Mouse (Mus musculus) limb, embryonic 13.5 days (tissue): ENCODE data around the gene Ech1. TPM values are rescaled to one million over a fixed set of nuclear protein-coding genes. Genes with fewer than 3 reads are reported as not detected.

Experiments used
- ATAC-seq: fragments of 200-750 bp; cut with Nextera tagmentation; 2 replicates; pipeline ENCODE4 v1.8.0; 2017; ENCODE audit warnings: low read depth, moderate number of reproducible peaks, moderate TSS enrichment; ENCODE audit not compliant: low FRiP score
- H3K27ac ChIP-seq: fragments of 300-500 bp; sonication (generic); 2 replicates; pipeline ENCODE4 v1.5.1; 2015; ENCODE audit warnings: inconsistent platforms, mild to moderate bottlenecking, moderate library complexity
- H3K27me3 ChIP-seq: fragments of 300-500 bp; sonication (generic); 2 replicates; pipeline ENCODE4 v1.6.1; 2015; ENCODE audit warnings: mild to moderate bottlenecking, inconsistent platforms
- H3K36me3 ChIP-seq: fragments of 300-500 bp; sonication (generic); 2 replicates; pipeline ENCODE4 v1.6.1; 2015; ENCODE audit warnings: inconsistent platforms, mild to moderate bottlenecking, moderate library complexity
- H3K4me1 ChIP-seq: fragments of 300-500 bp; sonication (generic); 2 replicates; pipeline ENCODE4 v1.6.1; 2015; ENCODE audit warnings: inconsistent platforms
- H3K4me2 ChIP-seq: fragments of 300-500 bp; sonication (generic); replicated peaks from 2 replicates; pipeline ENCODE4 v1.6.1; 2015; ENCODE audit warnings: inconsistent platforms, mild to moderate bottlenecking, moderate library complexity
- H3K4me3 ChIP-seq: fragments of 300-500 bp; sonication (generic); 2 replicates; pipeline ENCODE4 v1.5.1; 2015; ENCODE audit warnings: moderate library complexity, mild to moderate bottlenecking, inconsistent platforms
- H3K9ac ChIP-seq: fragments of 300-500 bp; sonication (generic); 2 replicates; pipeline ENCODE4 v1.6.1; 2015; ENCODE audit warnings: mild to moderate bottlenecking, inconsistent platforms
- H3K9me3 ChIP-seq: fragments of 300-500 bp; sonication (generic); 2 replicates; pipeline ENCODE4 v1.6.1; 2016; ENCODE audit warnings: inconsistent platforms
- WGBS: fragments of 180-500 bp; shearing (Covaris S2); methylation state at CpG from one replicate; pipeline ENCODE4 v1.1.7; 2015; 5-methylcytosine and 5-hydroxymethylcytosine counted together
- polyA plus RNA-seq: library from polyadenylated mRNA; unstranded; fragments of >200 nt; fragmentation: Nextera tagmentation; extraction: Ambion mirVana; gene quantifications from 2 replicates; pipeline ENCODE4 v1.2.1, GENCODE M21; 2015

The Ech1 gene
- polyA plus RNA-seq, 1 experiment from 2014 or later: 155 TPM

GRCm38 (mm10) chr7:28815230-28815629, 9.8 kb upstream of the Ech1 start:
- Histone ChIP-seq H3K4me2 (no peak overlapping the region), H3K27me3 (no peaks in the 10 kb centered on the region), H3K4me3 (no peak overlapping the region), H3K36me3 (peaks cover 83% of the 10 kb centered on the region), H3K9ac (0 out of 2 replicates have a peak overlapping the region, but pooled peaks have one; percentile 25), H3K9me3 (no peaks in the 10 kb centered on the region), H3K4me1 (peaks cover 63% of the 10 kb centered on the region), H3K27ac (no peak overlapping the region)
- WGBS: 94% methylated on average over 9 of the region's 9 CpGs
- ATAC-seq: no peak

- Histone ChIP-seq H3K4me1 (peaks cover 64% of the 10 kb centered on the region), H3K4me3 (no peak overlapping the region), H3K27me3 (no peaks in the 10 kb centered on the region), H3K9ac (0 out of 2 replicates have a peak overlapping the region, but pooled peaks have one; percentile 1), H3K27ac (no peak overlapping the region), H3K36me3 (peaks cover 93% of the 10 kb centered on the region), H3K4me2 (no peak overlapping the region), H3K9me3 (no peaks in the 10 kb centered on the region)
- no peak for ATAC-seq
- 91% methylated on average over 9 of the region's 9 CpGs for WGBS
These were observed 8.8 kb upstream of the Ech1 start for GRCm38 (mm10) chr7:28816201-28816600.

GRCm38 (mm10) chr7:28816920-28817319, 8.1 kb upstream of the Ech1 start:
- WGBS: 91% methylated on average over 10 of the region's 10 CpGs
- Histone ChIP-seq H3K9ac (no peak overlapping the region), H3K27me3 (no peaks in the 10 kb centered on the region), H3K36me3 (peaks cover 99% of the 10 kb centered on the region), H3K4me2 (no peak overlapping the region), H3K4me1 (peaks cover 63% of the 10 kb centered on the region), H3K27ac (no peak overlapping the region; the same call in 1 of the 2 replicates), H3K9me3 (no peaks in the 10 kb centered on the region), H3K4me3 (no peak overlapping the region)
- ATAC-seq: no peak

GRCm38 (mm10) chr7:28817524-28817923, 7.5 kb upstream of the Ech1 start:
- ATAC-seq: no peak
- H3K4me1 ChIP-seq: peaks cover 57% of the 10 kb centered on the region
- 78% methylated on average over 6 of the region's 6 CpGs for WGBS
- H3K4me3 ChIP-seq: no peak overlapping the region
- no peak overlapping the region for H3K4me2 ChIP-seq
- peaks cover 99% of the 10 kb centered on the region for H3K36me3 ChIP-seq
- H3K9ac ChIP-seq: no peak overlapping the region
- no peak overlapping the region for H3K27ac ChIP-seq
- H3K27me3 ChIP-seq: no peaks in the 10 kb centered on the region
- H3K9me3 ChIP-seq: no peaks in the 10 kb centered on the region

- Histone ChIP-seq H3K36me3 (peaks cover 99% of the 10 kb centered on the region), H3K4me3 (no peak overlapping the region), H3K9me3 (no peaks in the 10 kb centered on the region), H3K27ac (no peak overlapping the region), H3K9ac (no peak overlapping the region), H3K4me1 (peaks cover 52% of the 10 kb centered on the region), H3K27me3 (no peaks in the 10 kb centered on the region), H3K4me2 (no peak overlapping the region)
- 77% methylated on average over 4 of the region's 4 CpGs for WGBS
- no peak for ATAC-seq
These were observed 7.1 kb upstream of the Ech1 start for GRCm38 (mm10) chr7:28817957-28818356.

- no peak overlapping the region for H3K4me3 ChIP-seq
- ATAC-seq: no peak
- 80% methylated on average over 18 of the region's 18 CpGs for WGBS
- no peak overlapping the region for H3K4me2 ChIP-seq
- peaks cover 98% of the 10 kb centered on the region for H3K36me3 ChIP-seq
- no peaks in the 10 kb centered on the region for H3K9me3 ChIP-seq
- no peak overlapping the region for H3K27ac ChIP-seq
- H3K9ac ChIP-seq: no peak overlapping the region
- H3K27me3 ChIP-seq: no peaks in the 10 kb centered on the region
- peaks cover 49% of the 10 kb centered on the region for H3K4me1 ChIP-seq
These were observed 6.6 kb upstream of the Ech1 start for GRCm38 (mm10) chr7:28818436-28818835.

- H3K36me3 ChIP-seq: peaks cover 93% of the 10 kb centered on the region
- no peak overlapping the region for H3K9ac ChIP-seq
- no peak overlapping the region for H3K4me2 ChIP-seq
- no peaks in the 10 kb centered on the region for H3K27me3 ChIP-seq
- no peak overlapping the region for H3K4me3 ChIP-seq
- no peak for ATAC-seq
- H3K9me3 ChIP-seq: no peaks in the 10 kb centered on the region
- 89% methylated on average over 4 of the region's 4 CpGs for WGBS
- H3K27ac ChIP-seq: no peak overlapping the region
- H3K4me1 ChIP-seq: peaks cover 48% of the 10 kb centered on the region
These were observed 6.1 kb upstream of the Ech1 start for GRCm38 (mm10) chr7:28818861-28819452.

- Histone ChIP-seq H3K36me3 (peaks cover 87% of the 10 kb centered on the region), H3K27me3 (no peaks in the 10 kb centered on the region), H3K4me3 (no peak overlapping the region), H3K27ac (no peak overlapping the region), H3K4me1 (peaks cover 46% of the 10 kb centered on the region), H3K4me2 (no peak overlapping the region), H3K9me3 (no peaks in the 10 kb centered on the region), H3K9ac (no peak overlapping the region)
- ATAC-seq: no peak
- 91% methylated on average over 4 of the region's 4 CpGs for WGBS
These were observed 5.4 kb upstream of the Ech1 start for GRCm38 (mm10) chr7:28819571-28819970.

GRCm38 (mm10) chr7:28820358-28821260, 4.4 kb upstream of the Ech1 start:
- WGBS: 81% methylated on average over 12 of the region's 12 CpGs
- no peak for ATAC-seq
- Histone ChIP-seq H3K4me2 (no peak overlapping the region), H3K9me3 (no peaks in the 10 kb centered on the region), H3K27me3 (no peaks in the 10 kb centered on the region), H3K4me1 (peaks cover 40% of the 10 kb centered on the region), H3K4me3 (no peak overlapping the region), H3K9ac (no peak overlapping the region; the same call in 1 of the 2 replicates), H3K36me3 (peaks cover 77% of the 10 kb centered on the region), H3K27ac (no peak overlapping the region)

GRCm38 (mm10) chr7:28821261-28821831, 3.7 kb upstream of the Ech1 start:
- Histone ChIP-seq H3K9me3 (no peaks in the 10 kb centered on the region), H3K4me3 (no peak overlapping the region), H3K27ac (0 out of 2 replicates have a peak overlapping the region, but pooled peaks have one; percentile 33), H3K27me3 (no peaks in the 10 kb centered on the region), H3K4me1 (peaks cover 40% of the 10 kb centered on the region), H3K4me2 (no peak overlapping the region), H3K36me3 (peaks cover 69% of the 10 kb centered on the region), H3K9ac (no peak overlapping the region)
- ATAC-seq: no peak
- WGBS: 81% methylated on average over 10 of the region's 10 CpGs

- ATAC-seq: no peak
- peaks cover 57% of the 10 kb centered on the region for H3K36me3 ChIP-seq
- H3K4me1 ChIP-seq: peaks cover 29% of the 10 kb centered on the region
- no peaks in the 10 kb centered on the region for H3K9me3 ChIP-seq
- no peak overlapping the region for H3K9ac ChIP-seq
- H3K4me3 ChIP-seq: no peak overlapping the region
- H3K4me2 ChIP-seq: no peak overlapping the region
- no peaks in the 10 kb centered on the region for H3K27me3 ChIP-seq
- 85% methylated on average over 1 of the region's 1 CpGs for WGBS
- no peak overlapping the region for H3K27ac ChIP-seq
These were observed 2.5 kb upstream of the Ech1 start for GRCm38 (mm10) chr7:28822556-28822955.
